Mouse (Mus musculus): ENCODE measurements around the gene Slc13a3.
A peak's percentile ranks its signal among the peaks of the same experiment; 100 is the strongest.

The Slc13a3 gene

DNA sequence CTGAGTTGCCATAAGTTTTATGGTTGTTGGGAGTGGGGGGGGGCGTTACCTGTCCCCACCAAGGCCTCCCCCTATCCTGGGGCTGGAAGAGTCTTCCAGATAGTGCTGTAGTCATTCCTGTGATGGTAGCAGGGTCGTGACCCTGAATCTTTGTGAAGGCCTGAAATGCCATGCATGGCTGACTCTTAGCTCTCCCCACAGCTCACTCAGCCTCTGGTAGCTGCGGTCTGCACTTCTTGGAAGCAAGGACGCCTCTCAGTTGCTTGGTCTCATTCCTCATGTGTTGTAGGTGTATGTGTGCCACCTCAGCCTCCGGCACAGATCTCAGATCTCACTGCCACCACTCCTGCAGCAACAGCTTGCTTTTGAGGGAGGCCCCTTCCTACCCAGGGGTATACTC lies 2.8 kb upstream of the Slc13a3 start:
- no peak for DNase-seq (ENCODE audit: low spot score)

DNA sequence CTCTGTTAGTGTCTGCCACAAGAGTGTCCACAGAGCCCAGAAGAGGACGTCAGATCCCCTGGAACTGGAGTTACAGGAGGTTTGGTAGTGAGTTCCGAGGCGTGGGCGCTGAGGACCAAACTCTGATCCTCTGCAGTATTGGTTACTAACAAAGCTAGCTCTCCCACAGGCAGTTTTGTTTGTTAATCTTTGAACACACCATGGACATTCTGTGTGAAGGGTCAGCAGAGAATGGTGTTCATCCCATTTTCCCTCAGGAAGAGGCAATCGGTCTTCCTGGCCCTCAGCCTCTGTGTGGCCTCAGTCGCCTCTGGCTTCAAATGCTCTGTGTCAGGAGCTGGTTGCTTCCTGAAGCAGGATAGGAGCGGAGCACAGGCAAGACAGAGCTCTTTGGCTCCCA lies 2.4 kb upstream of the Slc13a3 start:
- DNase-seq (ENCODE audit: low spot score), result no peak

DNA sequence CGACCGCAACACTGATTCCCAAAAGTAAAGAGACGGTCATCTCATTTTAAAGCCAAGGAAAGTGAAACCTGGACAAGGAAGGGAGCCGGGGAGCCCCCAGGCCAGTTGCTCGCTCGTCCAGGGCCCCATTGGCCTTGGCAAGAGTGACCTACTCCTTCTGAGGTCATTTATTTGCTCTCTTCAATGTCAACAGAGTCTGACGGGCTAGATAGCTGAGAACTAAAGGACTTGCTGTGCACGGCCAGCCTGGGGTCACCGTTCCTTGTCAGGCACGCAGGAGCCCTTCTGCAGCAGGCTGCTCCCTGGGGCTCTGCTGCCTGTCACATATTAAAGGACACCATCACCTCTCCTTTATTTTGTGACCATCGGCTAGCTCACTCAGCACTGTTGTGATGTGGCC lies 1.1 kb downstream of the Slc13a3 start:
- DNase-seq (ENCODE audit: low spot score), result no peak

DNA sequence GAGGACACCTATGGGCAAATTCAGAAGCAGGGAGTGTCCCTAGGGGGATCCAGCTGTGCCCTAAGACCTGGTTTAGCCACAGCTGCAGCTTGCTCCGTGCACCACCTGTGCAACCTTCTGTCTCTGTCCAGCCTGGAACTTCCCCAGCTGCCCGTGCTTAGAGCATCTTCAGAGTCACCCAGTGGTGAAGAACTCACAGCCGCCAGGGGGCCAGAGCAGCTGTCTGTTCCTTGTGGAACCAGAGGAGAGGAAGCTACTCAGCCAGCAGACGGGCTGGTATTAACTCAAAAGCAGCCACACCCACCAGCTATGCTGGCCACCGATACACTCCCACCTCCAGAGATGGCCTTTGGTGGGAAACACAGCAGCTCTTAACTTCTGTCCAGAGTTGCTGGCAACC lies 2.9 kb downstream of the Slc13a3 start:
- no peak for DNase-seq (ENCODE audit: low spot score)

DNA sequence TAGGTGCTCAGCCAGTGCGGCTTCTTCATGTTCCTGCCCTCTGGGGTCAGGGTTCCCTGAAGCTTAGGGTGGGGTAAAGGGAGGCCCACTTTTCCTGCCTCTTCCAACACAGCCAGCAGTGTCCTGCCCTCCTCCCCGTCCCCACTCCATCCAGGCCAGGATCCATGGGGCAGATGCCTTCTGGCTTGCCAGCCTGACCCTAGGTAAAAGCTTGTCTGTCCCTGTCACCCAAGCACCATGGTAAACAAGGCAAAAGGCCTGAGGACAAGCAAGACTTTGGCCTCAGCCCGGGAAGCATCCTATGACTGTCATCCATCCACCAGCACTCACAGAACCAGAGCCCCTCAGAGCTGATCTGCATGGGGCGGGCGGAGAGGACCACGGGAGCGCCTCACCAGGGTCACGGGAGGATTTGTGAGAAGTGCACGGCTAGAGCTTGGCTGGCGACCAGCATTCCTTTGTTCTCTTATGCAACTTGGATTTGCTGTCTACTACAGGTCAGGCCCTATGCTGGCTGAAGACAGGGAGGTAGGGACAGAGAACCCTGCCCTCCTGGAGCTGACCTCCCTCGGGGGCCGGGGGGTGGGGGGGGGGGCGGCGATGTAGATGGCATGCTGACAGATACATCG lies 5.1 kb downstream of the Slc13a3 start:
- DNase-seq (ENCODE audit: low spot score), result peak; percentile 43

DNA sequence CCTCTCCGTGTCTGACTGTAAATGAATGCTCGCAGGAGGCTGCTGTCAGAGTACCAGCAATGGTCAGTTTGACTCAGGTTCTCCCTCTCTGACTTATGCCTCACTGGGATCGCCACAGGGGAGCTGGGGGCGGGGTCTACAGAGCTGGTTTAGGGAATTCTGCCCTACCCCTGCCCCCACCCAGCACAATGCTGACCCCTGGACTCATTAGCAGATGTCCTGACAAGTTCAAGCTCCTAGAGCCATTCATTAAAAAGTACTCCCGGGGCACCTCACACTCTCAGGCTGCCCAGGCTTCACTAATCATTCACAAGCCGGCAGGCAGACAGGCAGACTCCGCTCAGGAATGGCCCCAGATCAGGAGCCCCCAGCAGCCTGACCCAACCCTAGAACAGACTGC lies 13.4 kb downstream of the Slc13a3 start:
- DNase-seq (ENCODE audit: low spot score), result no peak

DNA sequence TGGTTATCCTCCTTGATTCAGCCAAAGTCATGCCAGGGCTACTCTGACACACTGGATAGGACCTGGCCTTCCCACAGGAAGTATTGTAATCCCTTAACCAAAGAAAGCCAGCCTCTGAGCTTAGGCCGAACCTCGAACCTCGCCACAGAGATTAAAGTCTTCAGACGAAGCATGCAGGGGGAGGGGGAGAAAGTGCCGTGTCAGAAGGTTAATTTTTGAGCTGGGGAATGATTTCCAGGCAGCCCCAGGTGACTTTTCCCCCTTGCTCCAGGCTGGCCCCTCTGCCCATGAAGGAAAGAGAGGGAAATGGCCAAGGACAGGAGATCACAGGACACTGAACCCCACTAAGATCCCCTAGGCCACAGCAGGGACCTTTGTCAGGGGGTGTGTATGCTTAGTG lies 14.8 kb downstream of the Slc13a3 start:
- DNase-seq (ENCODE audit: low spot score), result no peak

DNA sequence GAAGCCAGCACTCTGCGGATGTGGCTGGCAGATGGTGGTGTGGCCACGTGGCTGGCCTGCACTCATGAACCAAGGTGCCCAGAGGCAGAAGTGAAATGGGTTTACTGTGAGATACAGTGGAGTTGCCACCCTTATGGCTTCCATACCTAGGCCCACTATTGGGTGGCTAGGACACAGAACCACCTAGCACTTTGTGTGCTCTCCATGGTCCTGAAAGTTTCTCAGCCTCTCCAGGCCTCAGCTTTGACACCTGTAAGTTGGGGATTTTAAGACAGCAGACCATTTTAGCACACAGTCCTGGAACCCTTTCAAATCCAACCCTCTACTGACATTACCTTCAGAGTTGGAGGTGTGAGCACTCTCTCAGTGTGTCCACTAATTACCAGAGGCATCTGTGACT lies 16.3 kb downstream of the Slc13a3 start:
- DNase-seq (ENCODE audit: low spot score), result no peak

DNA sequence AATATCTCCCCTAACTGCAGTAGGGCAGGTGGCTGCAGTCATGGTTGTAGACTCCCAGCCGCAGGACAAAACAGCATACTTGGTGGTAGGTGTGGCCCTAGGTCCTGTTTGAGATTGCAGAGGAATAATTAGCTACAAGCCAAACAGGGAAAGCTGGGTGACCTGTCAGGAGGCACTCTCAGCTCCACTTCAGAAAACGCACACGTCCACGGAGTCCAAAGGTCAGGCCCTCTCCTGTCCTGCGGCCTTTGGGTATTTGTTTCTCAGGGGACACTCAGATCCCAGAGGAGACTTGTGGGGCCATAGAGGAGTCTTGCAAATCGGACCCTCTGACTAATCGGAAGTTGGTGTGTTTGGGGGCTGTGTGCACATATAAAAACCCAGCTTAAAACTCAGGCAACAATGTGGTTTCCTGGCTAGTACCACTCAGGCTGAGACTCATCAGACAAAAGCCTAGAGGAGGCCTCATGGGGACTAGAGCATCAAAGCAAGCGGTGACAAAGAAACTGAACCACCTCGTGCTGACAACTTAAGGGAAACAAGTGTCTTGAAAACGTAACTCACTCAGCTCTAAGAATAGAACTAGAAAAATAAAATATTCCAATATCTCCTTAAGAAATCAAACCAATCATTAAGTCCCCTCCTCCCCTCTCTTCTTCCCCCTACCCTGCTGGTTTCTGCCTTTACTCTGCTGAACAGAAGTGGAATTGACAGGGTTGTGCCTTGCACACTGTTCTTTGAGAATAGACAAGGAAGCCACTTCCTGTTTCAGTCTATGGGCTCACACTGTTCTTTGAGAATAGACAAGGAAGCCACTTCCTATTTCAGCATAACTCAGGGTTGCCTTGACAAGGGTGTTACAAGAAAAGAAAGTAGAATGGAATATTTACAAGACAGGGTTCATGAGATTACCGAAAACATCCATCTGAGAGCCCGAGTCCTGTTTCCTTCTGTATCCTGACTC lies 20.0 kb downstream of the Slc13a3 start:
- DNase-seq (ENCODE audit: low spot score), result peak; percentile 24

DNA sequence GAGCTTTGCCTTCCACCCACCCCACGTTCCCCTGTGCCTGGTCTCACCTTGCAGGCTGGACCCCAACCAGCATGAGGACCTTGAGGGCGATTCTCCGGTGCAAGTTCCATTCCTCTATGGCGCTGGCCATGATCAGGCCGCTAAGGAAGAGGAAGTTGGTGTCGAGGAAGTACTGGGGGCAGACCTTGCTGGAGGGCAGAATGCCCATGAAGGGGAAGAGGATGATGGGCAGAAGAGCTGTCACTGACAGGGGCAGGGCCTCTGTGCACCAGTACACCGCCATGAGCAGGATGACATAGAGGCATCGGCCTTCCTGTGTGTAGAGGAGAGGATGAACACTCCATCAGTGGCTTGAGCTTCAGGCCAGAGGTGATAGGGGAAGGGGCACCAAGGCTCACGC lies 24.6 kb downstream of the Slc13a3 start:
- no peak for DNase-seq (ENCODE audit: low spot score)

DNA sequence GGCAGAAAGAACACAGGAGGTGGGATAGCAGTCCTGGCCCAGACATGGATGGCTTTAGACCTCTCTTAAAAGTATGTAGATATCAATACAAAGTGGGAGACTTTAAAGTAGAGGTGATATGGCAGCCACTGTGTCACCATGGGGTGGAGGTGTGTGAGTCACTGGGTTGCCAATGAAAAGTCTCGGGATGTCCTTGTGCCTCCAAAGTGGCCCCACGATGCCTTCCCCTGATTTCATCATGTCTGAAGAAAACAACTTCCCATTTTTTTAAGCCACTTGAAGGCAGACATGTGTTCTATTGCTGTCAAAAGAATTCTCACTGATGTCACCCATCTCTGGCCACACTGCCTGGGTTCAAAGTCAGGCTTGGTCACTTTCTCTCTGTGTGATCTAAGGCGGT lies 28.2 kb downstream of the Slc13a3 start:
- DNase-seq (ENCODE audit: low spot score), result no peak

DNA sequence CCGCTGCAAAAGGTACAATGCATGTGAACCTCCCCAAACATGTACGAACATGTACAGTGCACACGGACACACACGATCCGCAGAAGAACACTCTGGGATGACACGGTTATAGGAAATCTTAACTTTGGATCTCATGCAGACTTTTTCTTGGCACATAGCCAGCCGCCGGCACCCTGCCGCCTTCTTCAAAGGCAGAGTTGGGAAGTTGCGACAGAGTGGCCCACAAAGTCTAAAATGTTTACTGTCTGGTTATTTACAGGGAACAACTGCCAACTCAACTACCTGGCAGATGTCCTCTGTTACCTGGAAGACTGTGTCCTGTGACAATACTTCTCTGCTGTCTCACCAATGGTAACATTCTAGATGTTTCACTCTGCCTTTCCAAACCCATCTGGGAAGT lies 30.0 kb downstream of the Slc13a3 start:
- DNase-seq (ENCODE audit: low spot score), result no peak

DNA sequence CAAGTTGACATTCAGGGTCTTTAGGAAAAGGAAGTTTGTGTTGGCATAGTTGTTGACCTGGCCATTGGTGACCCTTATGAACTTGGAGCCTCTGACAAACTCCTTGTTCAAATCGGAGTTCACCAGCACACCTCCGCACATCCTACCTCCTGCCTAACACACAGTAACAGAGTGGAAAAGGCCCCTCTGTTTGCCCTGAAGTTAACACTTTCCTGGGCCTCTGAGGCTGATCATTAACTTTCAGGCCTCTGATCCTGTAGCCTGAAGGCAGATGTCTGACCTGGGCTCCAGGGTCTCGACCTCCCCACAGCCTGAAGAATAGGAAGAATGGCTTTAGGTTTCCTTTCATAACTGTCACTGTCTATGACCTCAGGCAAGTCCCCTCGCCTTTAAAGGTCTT lies 31.4 kb downstream of the Slc13a3 start:
- DNase-seq (ENCODE audit: low spot score), result no peak

DNA sequence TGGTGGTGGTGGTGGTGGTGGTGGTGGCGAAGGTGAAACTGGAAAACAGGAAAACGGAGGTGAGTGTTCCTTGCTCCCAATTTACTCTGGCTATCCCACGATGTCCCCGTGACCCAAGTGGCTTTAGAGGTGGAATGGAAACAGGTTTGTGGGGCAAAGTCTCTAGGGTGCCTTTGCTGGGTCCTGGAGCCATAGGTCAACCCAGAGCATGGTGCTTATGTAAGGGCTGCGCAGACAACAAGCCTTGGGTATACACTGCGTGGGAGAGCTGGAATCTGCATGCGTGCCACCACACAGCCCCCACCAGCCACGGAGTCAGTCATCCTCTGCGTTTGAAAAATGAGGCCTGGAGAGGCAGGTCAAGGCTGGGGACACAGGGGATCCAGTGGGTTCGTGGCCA lies 33.4 kb downstream of the Slc13a3 start:
- no peak for DNase-seq (ENCODE audit: low spot score)

DNA sequence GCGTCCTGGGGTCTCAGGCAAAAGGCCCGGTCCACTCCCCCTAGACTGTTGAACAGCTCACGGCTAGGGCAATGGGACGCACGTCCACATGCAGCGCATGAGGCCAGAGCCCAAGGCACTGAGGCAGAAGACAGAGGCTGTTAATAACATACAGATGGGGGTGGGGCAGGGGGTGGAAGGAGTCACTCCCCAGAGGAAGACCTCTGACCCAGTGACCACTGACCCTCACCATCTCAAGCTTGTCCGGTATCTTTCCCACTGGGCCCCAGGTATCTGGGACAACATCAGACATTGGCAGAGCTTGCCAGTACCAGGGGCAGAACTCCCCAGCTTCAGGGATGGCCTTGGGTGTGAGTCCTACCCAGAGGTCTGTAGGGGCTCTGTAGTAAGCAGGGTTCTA lies 34.1 kb downstream of the Slc13a3 start:
- DNase-seq (ENCODE audit: low spot score), result no peak

DNA sequence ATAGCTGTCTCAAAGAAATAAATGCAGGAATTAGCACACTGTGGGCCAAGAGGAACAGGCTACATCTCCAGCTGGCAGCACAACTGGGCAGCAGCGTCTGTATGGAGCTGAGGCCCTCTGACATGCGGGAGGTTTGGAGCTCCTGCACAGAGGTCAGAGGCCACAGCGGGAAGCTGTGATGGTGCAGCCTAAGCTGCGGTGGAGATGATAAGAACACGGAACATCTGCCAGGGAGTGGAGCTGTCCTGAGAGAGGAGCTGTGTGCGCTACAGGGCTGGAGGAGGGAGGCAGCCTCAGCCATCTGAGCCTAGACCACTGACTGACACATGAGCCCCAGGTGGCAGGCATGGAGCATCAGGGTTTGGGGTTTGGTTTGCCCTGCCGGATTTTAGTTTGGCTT lies 44.3 kb downstream of the Slc13a3 start:
- DNase-seq (ENCODE audit: low spot score), result no peak

DNA sequence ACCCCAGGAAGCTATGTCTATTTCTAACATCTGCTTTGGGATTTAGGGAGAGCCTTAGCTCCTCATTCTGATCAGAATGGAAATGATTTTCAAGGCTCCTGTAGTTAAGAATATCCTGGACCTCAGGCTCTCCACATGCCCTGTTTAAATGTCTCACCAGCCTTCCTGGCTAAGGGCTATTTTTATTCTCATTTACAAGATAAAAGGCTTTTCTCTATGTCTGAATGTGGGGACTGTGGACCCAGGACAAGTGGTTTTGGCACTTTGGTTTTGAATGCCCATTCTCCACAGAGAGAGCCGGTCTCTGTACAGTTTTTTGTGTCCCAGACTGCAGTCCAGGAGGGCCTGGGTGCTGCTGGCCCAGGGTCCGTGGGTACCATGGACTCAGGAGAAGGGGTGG lies 52.8 kb downstream of the Slc13a3 start:
- DNase-seq (ENCODE audit: low spot score), result no peak

DNA sequence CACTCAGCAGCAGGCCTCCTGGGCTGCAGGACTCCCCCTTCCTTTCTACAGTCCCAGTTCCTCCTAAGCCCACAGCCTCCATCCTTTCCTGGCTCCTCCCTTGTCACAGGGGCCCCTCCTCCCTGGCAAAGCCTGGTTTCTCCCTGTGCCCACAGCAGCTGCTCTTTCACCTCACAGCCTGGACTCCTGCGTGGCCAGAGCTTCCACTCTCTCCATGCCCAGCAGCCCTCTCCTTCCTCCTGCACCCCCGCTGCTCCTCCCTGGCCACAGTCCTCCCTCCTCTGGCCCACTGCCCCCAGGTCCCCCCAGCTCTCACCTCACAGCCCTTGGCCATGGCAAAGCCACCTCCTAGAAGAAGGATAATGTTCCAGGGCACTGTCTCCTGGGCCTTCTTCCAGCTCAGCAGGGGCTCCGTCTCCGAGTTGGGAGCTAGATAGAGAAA lies 53.3 kb downstream of the Slc13a3 start:
- no peak for DNase-seq (ENCODE audit: low spot score)

DNA sequence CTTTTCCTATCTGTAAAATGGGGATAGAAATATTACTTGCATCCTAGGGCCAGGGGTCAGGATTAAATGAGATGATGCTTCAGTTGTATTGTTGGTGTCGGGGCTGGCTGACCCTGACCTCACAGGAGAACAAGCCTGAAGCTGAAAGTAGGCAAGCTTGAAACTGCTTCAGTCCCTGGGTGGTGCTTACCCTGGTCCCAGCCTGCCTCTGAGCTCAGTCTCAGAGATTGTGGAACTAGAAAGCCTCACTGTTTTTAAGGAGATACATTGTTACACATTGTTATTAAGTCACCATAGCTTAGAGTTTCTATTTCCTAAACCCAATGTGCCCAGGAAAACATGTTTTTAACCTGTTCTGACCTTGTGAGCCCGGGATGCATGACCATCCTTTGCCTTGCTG lies 54.5 kb downstream of the Slc13a3 start:
- no peak for DNase-seq (ENCODE audit: low spot score)

DNA sequence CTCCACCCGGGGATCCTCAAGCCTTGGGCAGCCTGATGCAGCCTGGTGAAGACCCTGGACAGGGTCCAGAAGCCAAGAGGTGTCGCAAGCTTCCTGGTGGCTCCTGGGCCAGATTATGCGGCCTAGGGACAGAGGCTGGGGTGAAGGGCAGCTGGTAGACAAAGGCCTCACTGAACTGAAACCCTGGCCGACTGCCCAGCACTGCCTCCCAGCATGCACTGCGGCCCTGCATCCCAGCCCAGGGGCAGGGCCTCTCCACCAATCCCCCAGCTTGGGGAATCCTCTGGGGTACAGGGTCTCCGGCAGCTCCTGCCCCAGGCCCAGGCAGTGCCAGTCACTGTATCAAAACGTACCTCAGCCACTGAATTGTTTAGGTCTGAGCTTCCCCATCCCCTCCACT lies 55.7 kb downstream of the Slc13a3 start:
- DNase-seq (ENCODE audit: low spot score), result no peak

DNA sequence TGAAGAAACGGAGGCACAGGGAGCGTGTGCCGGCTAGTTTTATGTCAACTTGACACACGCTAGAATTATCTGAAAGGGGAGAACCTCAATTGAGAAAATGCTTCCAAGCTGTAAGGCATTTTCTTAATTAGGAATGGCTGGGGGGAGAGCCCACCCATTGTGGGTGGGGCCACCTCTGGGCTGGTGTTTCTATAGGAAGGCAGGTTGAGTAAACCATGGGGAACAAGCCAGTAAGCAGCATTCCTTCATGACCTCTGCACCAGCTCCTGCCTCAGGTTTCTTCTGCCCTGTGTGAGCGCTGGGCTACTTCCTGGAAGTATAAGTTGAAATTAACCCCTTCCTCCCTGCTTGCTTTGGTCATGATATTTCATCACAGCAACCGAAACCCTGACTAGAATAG lies 57.2 kb downstream of the Slc13a3 start:
- no peak for DNase-seq (ENCODE audit: low spot score)

DNA sequence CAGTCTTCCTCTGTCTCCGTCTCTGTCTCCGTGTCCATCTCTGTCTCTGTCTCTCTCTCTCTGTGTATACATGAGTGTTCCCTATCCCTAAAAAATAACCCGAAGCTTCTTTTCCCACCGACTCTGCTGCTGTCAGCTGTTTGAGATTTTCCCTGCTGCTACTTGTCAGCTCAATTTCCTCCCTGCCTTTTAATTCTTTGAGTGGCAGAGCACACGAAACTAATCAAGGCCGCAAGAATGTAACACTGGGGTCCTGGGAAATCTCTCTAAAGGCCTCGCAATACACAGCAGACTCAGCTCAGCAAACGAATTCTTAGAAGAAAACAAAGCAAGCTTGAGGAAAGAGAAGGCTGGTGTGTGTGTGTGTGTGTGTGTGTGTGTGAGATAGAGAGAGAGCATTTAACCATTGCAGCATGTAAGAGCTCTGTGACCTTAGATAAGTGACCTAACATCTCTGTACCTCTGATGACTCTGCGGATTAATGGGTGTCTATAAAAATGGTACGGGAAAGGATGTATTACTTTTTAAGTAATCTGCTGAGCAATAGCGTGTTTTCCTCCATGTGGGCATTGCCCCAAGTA lies 57.8 kb downstream of the Slc13a3 start:
- no peak for DNase-seq (ENCODE audit: low spot score)

DNA sequence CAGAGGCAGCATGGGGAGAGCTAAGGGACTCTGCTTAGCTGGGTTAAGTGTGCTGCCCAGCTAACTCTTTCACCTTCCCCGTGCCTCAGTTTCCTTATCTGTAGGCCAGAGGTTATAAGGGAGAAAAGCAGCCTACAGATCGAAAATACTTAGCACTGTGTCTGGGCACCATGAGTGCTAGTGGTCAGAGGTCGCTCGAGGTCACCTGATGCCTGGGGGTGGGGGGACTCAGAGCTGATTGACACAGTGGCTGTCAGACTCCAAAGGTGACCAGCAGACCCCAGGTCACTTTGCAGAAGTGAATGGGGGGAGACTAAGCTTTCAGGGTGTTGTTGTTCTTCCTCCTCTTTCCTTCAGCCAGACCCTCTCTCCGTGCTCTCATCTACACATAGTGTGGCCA lies 58.7 kb downstream of the Slc13a3 start:
- no peak for DNase-seq (ENCODE audit: low spot score)
